Mouse (Mus musculus) gastrocnemius, postnatal 10 days (tissue): Measurements from ENCODE around the gene Stkld1. TPM values are rescaled to one million over a fixed set of nuclear protein-coding genes. Genes with fewer than 3 reads are reported as not detected.

Experiments
- DNase-seq: peaks from one replicate; pipeline ENCODE4 v3.0.0; 2021; ENCODE audit warnings: mixed read lengths
- total RNA-seq, 2 experiments: library from RNA; stranded (reverse); gene quantifications; 2 replicates each; pipeline ENCODE4 v1.2.3; 2021

Gene Stkld1
- total RNA-seq, 2 experiments from 2014 or later, result not detected

GRCm38 (mm10) chr2:26915927-26916728 is 17.7 kb upstream of the Stkld1 start, which contains the start of the genes Surf2 and Surf1:
Gene Surf2 (plus strand): TSS chr2:26916367.
Gene Surf1 (minus strand): TSS chr2:26916530.
- DNase-seq, result peak; percentile 71

- no peak for DNase-seq
Measured at GRCm38 (mm10) chr2:26916738-26917137, 17.1 kb upstream of the Stkld1 start.

DNA sequence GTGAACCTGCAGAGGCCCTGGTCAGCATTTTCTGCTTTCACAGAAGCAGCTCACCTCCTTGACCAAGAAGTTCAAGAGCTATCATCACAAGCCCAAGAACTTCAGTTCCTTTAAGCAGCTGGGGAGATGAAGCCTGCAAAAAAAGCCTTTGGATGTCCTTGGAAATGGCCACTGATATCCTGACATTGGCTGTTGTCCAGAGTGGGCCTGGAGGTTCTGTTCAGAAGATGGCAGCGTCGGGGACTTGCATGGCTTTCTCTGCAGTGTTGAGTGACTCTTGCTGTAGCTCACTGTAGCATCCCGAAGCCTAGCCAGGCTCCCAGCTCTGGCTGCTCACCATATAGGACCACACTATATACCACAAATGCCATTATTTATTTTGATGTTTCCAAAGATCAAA is 14.2 kb upstream of the Stkld1 start:
- no peak for DNase-seq

DNA sequence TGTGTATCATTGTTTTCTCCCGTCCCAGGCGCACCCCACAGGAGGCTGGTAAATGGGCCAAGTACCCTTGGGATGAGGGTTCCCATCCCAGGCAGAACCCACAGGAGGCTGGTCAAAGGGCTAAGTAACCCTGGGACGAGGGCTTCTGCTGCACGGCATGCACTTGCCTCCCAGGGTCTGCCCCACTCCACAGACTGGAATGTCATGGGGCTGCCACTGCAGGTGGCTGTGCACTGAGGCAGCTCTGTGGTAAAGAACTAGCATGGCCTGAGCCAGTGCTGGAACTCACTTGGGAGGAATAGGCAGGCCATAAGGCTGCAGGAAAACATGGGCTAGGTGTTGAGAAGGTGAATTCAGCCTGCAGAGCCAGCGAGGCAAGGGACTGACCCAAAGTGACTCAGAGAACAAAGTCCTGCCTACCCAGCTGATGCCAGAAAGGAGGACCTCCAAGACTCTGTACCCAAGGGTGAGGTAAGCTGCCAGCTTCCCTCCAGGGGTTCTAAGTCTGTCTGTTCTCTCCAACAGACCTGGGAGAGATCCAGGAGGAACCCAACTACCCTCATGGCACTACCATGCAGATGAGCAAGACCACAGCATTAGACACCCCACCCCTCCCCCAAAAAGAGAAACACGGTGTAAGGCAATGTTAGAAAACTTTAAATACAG is 13.5 kb upstream of the Stkld1 start:
- DNase-seq, result no peak

DNA sequence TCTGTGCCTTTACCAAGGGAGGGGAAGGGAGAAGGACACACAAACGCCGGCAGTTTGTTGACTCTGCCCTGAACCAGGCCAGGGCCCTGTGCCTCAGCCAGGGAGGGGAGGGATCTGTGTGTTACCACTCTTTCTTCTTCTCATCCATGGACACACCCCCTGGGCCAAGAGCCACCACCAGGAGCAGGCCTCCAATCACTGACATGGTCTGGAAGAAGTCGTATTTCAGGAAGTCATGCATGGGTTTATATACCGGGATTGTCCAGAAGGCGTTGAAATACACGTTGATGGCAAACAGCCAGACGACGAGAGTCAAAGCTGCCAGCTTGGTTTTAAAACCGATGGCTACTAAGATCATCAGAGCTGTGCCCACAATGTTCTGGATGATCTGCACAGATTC is 12.1 kb upstream of the Stkld1 start:
- no peak for DNase-seq

GRCm38 (mm10) chr2:26927745-26928476 is 5.9 kb upstream of the Stkld1 start:
- no peak for DNase-seq

- peak; percentile 52 for DNase-seq
Measured at GRCm38 (mm10) chr2:26930390-26930789, 3.5 kb upstream of the Stkld1 start.

GRCm38 (mm10) chr2:26932473-26933303 is 1.2 kb upstream of the Stkld1 start:
- DNase-seq, result no peak

- no peak for DNase-seq
Measured at GRCm38 (mm10) chr2:26935286-26935685, 1.4 kb downstream of the Stkld1 start.

DNA sequence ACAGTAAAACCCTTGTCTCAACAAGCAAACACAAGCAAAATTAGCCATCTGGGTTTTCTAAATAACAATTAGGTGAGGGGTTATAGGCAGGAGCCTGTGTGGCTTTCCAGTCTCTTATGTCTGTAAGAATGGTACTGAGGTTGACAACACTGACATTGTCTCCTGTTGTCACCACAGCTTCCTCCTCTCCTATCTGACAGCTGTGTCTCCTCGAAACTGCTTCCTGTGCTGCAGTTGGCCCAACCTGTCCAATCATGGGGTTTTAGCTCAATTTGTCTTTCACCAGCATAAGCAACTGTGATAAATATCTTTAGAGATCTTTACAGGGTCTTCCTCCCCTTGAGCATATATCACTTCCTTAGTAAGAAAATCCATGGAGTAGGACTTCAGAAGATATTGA is 2.6 kb downstream of the Stkld1 start:
- no peak for DNase-seq

- DNase-seq, result no peak
Measured at GRCm38 (mm10) chr2:26941539-26941938, 7.7 kb downstream of the Stkld1 start.

- no peak for DNase-seq
Measured at GRCm38 (mm10) chr2:26943253-26943652, 9.4 kb downstream of the Stkld1 start.

DNA sequence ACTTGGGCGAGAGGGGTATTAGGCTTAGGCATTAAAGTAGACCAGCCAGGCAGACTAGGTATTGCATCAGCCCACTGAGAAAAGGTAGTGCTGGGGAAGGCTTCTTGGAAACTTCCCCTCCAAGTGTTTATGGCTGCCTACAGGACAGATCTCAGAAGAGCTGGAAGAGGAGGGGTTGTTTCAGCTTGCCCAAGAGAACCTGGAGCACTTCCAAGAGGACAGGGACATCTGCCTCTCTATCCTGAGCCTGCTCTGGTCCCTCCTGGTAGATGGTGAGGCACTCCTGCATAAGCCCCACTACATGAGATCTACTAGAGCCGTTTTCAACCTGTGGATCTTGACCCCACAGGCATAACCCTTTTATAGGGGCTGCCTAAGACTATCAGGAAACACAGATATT is 16.6 kb downstream of the Stkld1 start:
- no peak for DNase-seq

DNA sequence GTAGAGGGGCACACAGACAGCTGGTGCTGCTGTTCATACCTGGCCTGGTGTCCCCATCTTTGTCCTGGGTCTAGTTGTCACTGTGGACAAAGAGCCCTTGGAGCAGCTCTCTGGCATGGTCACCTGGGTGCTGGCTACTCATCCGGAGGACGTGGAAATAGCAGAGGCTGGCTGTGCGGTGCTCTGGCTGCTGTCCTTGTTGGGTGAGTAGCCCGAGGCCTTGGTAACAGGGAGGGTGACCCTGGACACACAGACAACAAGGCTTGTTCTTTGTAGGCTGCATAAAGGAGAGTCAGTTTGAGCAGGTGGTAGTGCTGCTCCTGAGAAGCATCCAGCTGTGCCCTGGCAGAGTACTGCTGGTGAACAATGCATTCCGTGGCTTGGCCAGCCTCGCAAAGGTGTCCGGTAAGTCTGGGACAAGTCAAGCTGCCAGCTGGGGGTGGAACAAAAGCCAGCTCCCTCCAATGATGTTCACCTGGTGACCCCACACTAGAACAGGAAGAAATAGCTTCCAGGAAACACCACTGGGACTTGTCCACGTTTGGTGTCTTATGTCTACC is 17.6 kb downstream of the Stkld1 start:
- DNase-seq, result no peak

DNA sequence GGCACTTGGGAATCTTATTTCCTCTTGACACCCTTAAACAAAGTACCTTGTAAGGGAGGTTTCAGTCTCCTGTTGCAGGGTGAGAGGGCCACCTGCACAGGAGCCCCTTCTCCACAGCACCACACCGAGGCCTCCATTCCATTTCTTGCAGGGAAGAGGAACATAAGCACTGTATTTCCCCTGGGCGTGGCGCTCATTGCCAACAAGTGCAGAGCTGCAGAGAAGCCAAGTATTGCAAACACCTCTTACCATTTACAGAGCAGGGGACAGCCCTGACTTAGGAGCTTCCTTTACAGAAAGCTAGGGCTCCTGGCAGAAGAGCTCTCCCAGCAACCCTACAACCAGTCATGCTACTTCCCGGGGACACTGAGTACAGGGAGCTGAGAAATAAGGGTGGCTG is 18.3 kb downstream of the Stkld1 start:
- DNase-seq, result no peak

DNA sequence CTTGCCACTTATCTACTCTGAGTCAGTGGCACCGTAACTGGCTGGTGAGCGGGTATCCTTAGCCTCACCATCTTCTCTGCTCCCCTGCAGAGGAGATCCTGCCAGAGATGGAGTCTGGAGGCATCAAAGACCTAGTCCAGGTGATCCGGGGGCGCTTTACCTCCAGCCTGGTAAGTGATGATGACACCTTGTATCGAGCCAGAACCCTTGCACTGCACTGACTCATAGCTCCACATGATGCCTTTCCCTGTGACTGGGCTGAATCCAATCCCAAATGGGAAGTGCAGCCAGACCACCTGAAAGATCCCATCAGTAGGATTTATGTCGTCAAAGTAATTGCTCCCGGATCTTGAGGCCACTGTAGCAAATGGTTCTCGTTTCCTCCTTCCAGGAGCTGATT is 19.0 kb downstream of the Stkld1 start:
- no peak for DNase-seq

DNA sequence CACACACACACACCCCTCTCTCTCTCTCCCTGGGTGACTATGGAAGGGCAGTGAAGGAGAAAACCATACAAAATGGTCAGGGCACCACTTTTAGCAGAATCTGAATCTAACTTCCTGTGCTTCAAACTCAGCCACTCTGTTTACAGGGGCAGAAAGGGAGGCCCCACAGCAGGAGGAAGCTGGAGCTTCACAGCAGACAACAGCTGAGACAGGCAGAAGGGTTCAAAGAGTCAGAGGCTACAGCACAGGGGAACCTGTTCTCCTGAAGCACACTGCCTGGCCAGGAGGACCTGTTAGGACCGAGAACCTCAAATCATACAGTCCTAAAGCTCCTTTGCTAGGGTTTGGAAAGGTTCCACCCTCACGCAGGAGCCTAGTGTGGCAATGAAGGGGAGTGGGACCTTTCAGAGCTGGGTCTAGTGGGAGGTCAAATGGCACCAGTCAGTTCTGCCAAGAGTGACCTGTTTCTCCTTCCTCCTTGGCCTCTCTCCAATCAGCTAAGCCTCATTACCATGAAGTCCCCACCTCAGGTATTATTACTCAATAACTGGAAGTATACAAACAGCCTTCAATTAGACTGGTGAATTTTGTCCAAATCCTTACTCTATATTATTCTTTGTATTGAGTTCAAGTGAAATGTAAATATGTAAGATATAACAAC is 21.0 kb downstream of the Stkld1 start:
- no peak for DNase-seq

DNA sequence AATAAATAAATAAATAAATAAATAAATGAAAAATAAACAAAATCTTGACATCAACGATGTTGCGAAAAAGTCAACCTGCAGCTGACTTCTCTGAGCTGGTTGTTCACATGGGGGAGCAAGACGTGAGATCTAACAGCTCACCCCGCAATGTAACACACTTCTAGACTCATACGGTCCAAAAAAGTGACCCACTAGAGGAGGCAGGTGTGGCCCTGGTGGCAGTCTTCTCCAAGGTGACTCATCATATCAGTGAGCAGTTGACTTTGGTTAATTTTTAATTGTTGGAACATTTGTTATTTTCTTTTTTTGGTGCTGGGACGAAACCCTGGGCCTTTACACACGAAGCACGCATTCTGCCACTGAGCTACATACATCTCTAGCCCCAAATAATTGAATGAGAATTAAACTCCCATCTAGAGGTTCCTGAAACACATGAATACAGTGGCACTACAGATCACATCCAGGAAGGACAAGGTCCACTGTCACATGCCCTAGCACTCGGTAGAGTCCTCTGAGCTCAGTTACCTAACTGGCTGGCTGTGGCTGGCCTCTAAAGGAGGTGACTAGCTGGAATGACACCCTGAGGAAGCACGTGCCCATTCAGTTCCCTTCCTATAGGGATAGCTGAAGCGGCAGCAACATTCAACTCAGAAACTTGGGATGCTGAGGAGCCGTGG is 23.1 kb downstream of the Stkld1 start:
- no peak for DNase-seq

DNA sequence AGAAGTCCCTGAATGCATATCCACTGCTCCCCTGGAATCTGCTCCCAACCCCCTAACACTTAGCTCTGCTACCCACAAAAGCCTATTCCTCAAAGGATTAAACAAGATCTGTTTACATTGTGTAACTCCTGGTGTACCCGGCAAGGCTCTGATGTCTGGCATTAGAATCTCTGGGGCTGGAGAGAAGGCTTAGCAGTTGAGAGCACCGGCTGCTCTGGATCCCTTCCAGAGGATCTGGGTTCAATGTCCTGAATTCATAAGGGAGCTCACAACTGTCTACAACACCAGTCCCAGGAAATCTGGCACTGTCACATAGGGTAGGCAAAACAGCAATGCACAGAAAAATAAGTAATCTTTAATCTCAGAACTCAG is 23.6 kb downstream of the Stkld1 start:
- DNase-seq, result no peak

DNA sequence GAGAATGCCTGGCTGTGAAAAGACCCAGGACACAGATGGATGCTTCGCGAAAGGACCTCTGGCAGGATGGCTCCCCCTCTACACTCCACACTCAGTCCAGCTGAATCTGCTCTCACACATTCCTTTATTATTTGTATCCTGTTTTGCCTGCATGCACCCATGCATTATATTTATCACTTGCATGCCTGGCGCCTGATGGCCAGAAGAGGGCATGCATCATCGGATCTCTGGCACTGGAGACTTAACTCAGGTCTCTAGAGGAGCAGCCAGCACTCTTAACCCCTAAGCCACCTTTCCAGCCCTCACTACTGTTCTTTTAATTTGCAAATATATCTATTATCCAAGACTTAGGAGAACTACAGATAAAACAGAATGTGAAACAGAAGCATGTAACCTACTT is 26.9 kb downstream of the Stkld1 start:
- DNase-seq, result no peak
